Mouse (Mus musculus): ENCODE measurements around the gene Lrrc47.

Gene Lrrc47

GRCm38 (mm10) chr4:154023754-154024601 is 12.4 kb downstream of the Lrrc47 start:
- peak; percentile 9 for DNase-seq (ENCODE audit: low spot score)

GRCm38 (mm10) chr4:154024729-154025521 is 13.4 kb downstream of the Lrrc47 start:
- no peak for DNase-seq (ENCODE audit: low spot score)

- peak; percentile 79 for DNase-seq (ENCODE audit: low spot score)
Observed at GRCm38 (mm10) chr4:154025641-154026440, 14.3 kb downstream of the Lrrc47 start, which contains the start of gene Smim1. Smim1 (minus strand) TSS chr4:154026230.

- DNase-seq (ENCODE audit: low spot score), result no peak
Observed at GRCm38 (mm10) chr4:154026441-154026761, 14.9 kb downstream of the Lrrc47 start.

- DNase-seq (ENCODE audit: low spot score), result no peak
Observed at GRCm38 (mm10) chr4:154028066-154028465, 16.5 kb downstream of the Lrrc47 start.

- DNase-seq (ENCODE audit: low spot score), result peak; percentile 44
Observed at GRCm38 (mm10) chr4:154028646-154029045, 17.1 kb downstream of the Lrrc47 start.

- DNase-seq (ENCODE audit: low spot score), result no peak
Observed at GRCm38 (mm10) chr4:154037123-154037522, 25.6 kb downstream of the Lrrc47 start.

GRCm38 (mm10) chr4:154042577-154042976 is 31.0 kb downstream of the Lrrc47 start, which contains the start of gene Ccdc27:
Ccdc27 (minus strand) TSS chr4:154042677.
- DNase-seq (ENCODE audit: low spot score), result no peak

GRCm38 (mm10) chr4:154045837-154046236 is 34.3 kb downstream of the Lrrc47 start:
- no peak for DNase-seq (ENCODE audit: low spot score)

- DNase-seq (ENCODE audit: low spot score), result no peak
Observed at GRCm38 (mm10) chr4:154051401-154051800, 39.9 kb downstream of the Lrrc47 start.

- DNase-seq (ENCODE audit: low spot score), result no peak
Observed at GRCm38 (mm10) chr4:154053065-154053464, 41.5 kb downstream of the Lrrc47 start.

GRCm38 (mm10) chr4:154055482-154055881 is 44.0 kb downstream of the Lrrc47 start:
- no peak for DNase-seq (ENCODE audit: low spot score)

GRCm38 (mm10) chr4:154056046-154056445 is 44.5 kb downstream of the Lrrc47 start:
- DNase-seq (ENCODE audit: low spot score), result no peak

- DNase-seq (ENCODE audit: low spot score), result no peak
Observed at GRCm38 (mm10) chr4:154056661-154057060, 45.1 kb downstream of the Lrrc47 start.

- no peak for DNase-seq (ENCODE audit: low spot score)
Observed at GRCm38 (mm10) chr4:154057696-154058095, 46.2 kb downstream of the Lrrc47 start.

GRCm38 (mm10) chr4:154064827-154065773 is 53.6 kb downstream of the Lrrc47 start:
- peak; percentile 74 for DNase-seq (ENCODE audit: low spot score)

GRCm38 (mm10) chr4:154070896-154071295 is 59.4 kb downstream of the Lrrc47 start:
- DNase-seq (ENCODE audit: low spot score), result peak; percentile 61

Measured in retina, embryonic 14.5 days (tissue).